Mouse (Mus musculus): ENCODE measurements around the gene Suox. TPM values are rescaled to one million over a fixed set of nuclear protein-coding genes. Genes with fewer than 3 reads are reported as not detected.
A peak's percentile ranks its signal among the peaks of the same experiment; 100 is the strongest.
"Not testable (repeated sequence)": the region's sequence is repeated elsewhere in the genome, so short reads cannot be mapped to it uniquely, and the experiment has no call there.

The Suox gene
- total RNA-seq, 2 experiments from 2014 or later, result 19.4 to 20.3 TPM

- intact Hi-C loops (cut with DNase I), result no loop called here
- DNase-seq, result no peak
Measured at GRCm38 (mm10) chr10:128631571-128631970, 42.3 kb downstream of the Suox start.

GRCm38 (mm10) chr10:128630306-128630705, 43.6 kb downstream of the Suox start:
- intact Hi-C loops (cut with DNase I); DNase-seq: not testable (repeated sequence)

GRCm38 (mm10) chr10:128629746-128630145, 44.1 kb downstream of the Suox start:
- no peak for DNase-seq
- intact Hi-C loops (cut with DNase I), result no loop called here

- DNase-seq, result no peak
- intact Hi-C loops (cut with DNase I), result no loop called here
Measured at GRCm38 (mm10) chr10:128627398-128628317, 46.2 kb downstream of the Suox start.

GRCm38 (mm10) chr10:128626311-128627310, 47.3 kb downstream of the Suox start, which contains the start of gene Rps26:
Gene Rps26, minus strand, starts transcription at chr10:128626747.
- DNase-seq, result peak; percentile 79 to 80
- intact Hi-C loops (cut with DNase I), result loop anchor here (1.0 kb wide), 1 partner anchor 48 kb away; the partner anchor contains the start of gene Suox

- DNase-seq, result no peak
- intact Hi-C loops (cut with DNase I), result no loop called here
Measured at GRCm38 (mm10) chr10:128625287-128625894, 48.5 kb downstream of the Suox start.

GRCm38 (mm10) chr10:128623106-128623613, 50.7 kb downstream of the Suox start:
- DNase-seq; intact Hi-C loops (cut with DNase I): not testable (repeated sequence)

- no peak for DNase-seq
- intact Hi-C loops (cut with DNase I), result no loop called here
Measured at GRCm38 (mm10) chr10:128622702-128623101, 51.2 kb downstream of the Suox start.

GRCm38 (mm10) chr10:128621986-128622520, 51.8 kb downstream of the Suox start:
- no peak for DNase-seq
- intact Hi-C loops (cut with DNase I), result no loop called here

GRCm38 (mm10) chr10:128620241-128620640, 53.6 kb downstream of the Suox start:
- no peak for DNase-seq
- intact Hi-C loops (cut with DNase I), result no loop called here

Other genes with a start within 250 kb of the Suox start
- gene Smarcc2, start 214.8 kb downstream of the Suox start, total RNA-seq (2021), result 10 to 100 TPM; 39.2 to 46.4 TPM
- gene Myl6, start 179.9 kb downstream of the Suox start, total RNA-seq (2021), result 100 to 1,000 TPM; 155 to 171 TPM
- gene Myl6b, start 175.4 kb downstream of the Suox start, total RNA-seq (2021), result 10 to 100 TPM in 1 of 2 experiments, 1 to 10 TPM in 1; 5.6 to 21.4 TPM
- gene Esyt1, start 148.2 kb downstream of the Suox start, total RNA-seq (2021), result 10 to 100 TPM; 12.8 to 13.0 TPM
- 1 to 10 TPM; 3.7 to 5.3 TPM for gene Zc3h10, start 126.3 kb downstream of the Suox start, total RNA-seq (2021)
- gene Rpl41, start 124.8 kb downstream of the Suox start, total RNA-seq (2021), result 100 to 1,000 TPM; 857 to 980 TPM
- gene Pa2g4, start 108.1 kb downstream of the Suox start, total RNA-seq (2021), result 10 to 100 TPM; 32.8 to 39.0 TPM
- 1 to 10 TPM; 2.1 to 4.6 TPM for gene Erbb3, start 84.4 kb downstream of the Suox start, total RNA-seq (2021)
- 100 to 1,000 TPM; 289 to 338 TPM for gene Rps26, start 47.3 kb downstream of the Suox start, total RNA-seq (2021)
- under 1 TPM; 0.26 to 0.69 TPM for gene Ikzf4, start 28.1 kb downstream of the Suox start, total RNA-seq (2021)
- gene Rab5b, start 22.2 kb upstream of the Suox start, total RNA-seq (2021), result 10 to 100 TPM; 80.4 to 90.1 TPM
- gene Pmel, start 30.1 kb upstream of the Suox start, total RNA-seq (2021), result under 1 TPM in 1 of 2 experiments, not detected in 1; 0.22 TPM
- gene Cdk2, start 31.0 kb upstream of the Suox start, total RNA-seq (2021), result 1 to 10 TPM; 4.6 to 5.5 TPM
- gene Dgka, start 70.8 kb upstream of the Suox start, total RNA-seq (2021), result 1 to 10 TPM; 7.7 to 9.8 TPM
- gene Pym1, start 73.8 kb upstream of the Suox start, total RNA-seq (2021), result 10 to 100 TPM in 1 of 2 experiments, 1 to 10 TPM in 1; 8.8 to 11.7 TPM
- 1 to 10 TPM in 1 of 2 experiments, under 1 TPM in 1; 0.92 to 2.6 TPM for gene Mmp19, start 116.8 kb upstream of the Suox start, total RNA-seq (2021)
- 10 to 100 TPM; 19.1 to 20.0 TPM for gene Dnajc14, start 130.0 kb upstream of the Suox start, total RNA-seq (2021)
- 1 to 10 TPM; 2.9 to 3.2 TPM for gene Tmem198b, start 130.3 kb upstream of the Suox start, total RNA-seq (2021)
- gene Sarnp, start 143.3 kb upstream of the Suox start, total RNA-seq (2021), result 10 to 100 TPM; 25.2 to 27.2 TPM
- gene Ormdl2, start 147.6 kb upstream of the Suox start, total RNA-seq (2021), result 1 to 10 TPM; 3.4 to 3.5 TPM
- 1 to 10 TPM; 2.8 to 5.8 TPM for gene Gdf11, start 217.6 kb upstream of the Suox start, total RNA-seq (2021)
- 100 to 1,000 TPM in 1 of 2 experiments, 10 to 100 TPM in 1; 94.8 to 103 TPM for gene Cd63, start 226.9 kb upstream of the Suox start, total RNA-seq (2021)
- 1 to 10 TPM; 3.5 to 4.1 TPM for gene Rdh5, start 248.8 kb upstream of the Suox start, total RNA-seq (2021)
- gene Bloc1s1, start 250.0 kb upstream of the Suox start, total RNA-seq (2021), result 100 to 1,000 TPM; 146 to 165 TPM